Mouse (Mus musculus) cortical plate, adult 2 months (tissue): ENCODE data around the gene Fam214b. TPM values are rescaled to one million over a fixed set of nuclear protein-coding genes. Genes with fewer than 3 reads are reported as not detected.

ENCODE experiments used
- H3K27ac ChIP-seq: fragments of 200-500 bp; 2 replicates; pipeline ENCODE4 v1.5.1; 2012; ENCODE audit warnings: low read length, control low read depth, inconsistent platforms; ENCODE audit not compliant: insufficient read depth
- H3K4me1 ChIP-seq: fragments of 200-500 bp; 2 replicates; pipeline ENCODE4 v1.6.1; 2011; ENCODE audit warnings: low read length; ENCODE audit not compliant: control insufficient read depth, insufficient read depth
- H3K4me3 ChIP-seq: fragments of 200-500 bp; 2 replicates; pipeline ENCODE4 v1.5.1; 2011; ENCODE audit warnings: mild to moderate bottlenecking, low read length, control low read depth; ENCODE audit not compliant: insufficient read depth
- CTCF ChIP-seq: fragments of 200-500 bp; IDR thresholded peaks from 2 replicates; pipeline ENCODE4 v1.5.1; 2011; ENCODE audit warnings: mild to moderate bottlenecking, control low read depth, low read length; ENCODE audit not compliant: insufficient read depth; ENCODE audit errors: extremely low read depth
- POLR2A ChIP-seq: fragments of 200-500 bp; IDR thresholded peaks from 2 replicates; pipeline ENCODE4 v1.6.1; 2011; ENCODE audit warnings: mild to moderate bottlenecking, low read length, control low read depth; ENCODE audit not compliant: insufficient read depth; ENCODE audit errors: extremely low read depth
- polyA plus RNA-seq: library from polyadenylated mRNA; depleted of rRNA; stranded (reverse); fragments of >200 nt; gene quantifications from 2 replicates; pipeline ENCODE4 v1.2.3, GENCODE M21; 2012; rRNA removed

Fam214b gene
- 28.5 and 29.2 TPM in 2 replicates for polyA plus RNA-seq

GRCm38 (mm10) chr4:43045659-43046302 lies at the start of gene Fam214b:
TSS of gene Fam214b (minus strand) at chr4:43046220.
- no peak for TF ChIP-seq CTCF

GRCm38 (mm10) chr4:43091183-43091582 lies 45.2 kb upstream of the Fam214b start:
- Histone ChIP-seq H3K4me1 (no peaks in the 10 kb centered on the region), H3K27ac (no peak overlapping the region), H3K4me3 (no peak overlapping the region)
- TF ChIP-seq POLR2A, result no peak
- no peak for TF ChIP-seq CTCF

More at GRCm38 (mm10) chr4:43045659-43046302, at the start of gene Fam214b:
- H3K27ac ChIP-seq, result peak within 1 kb of the TSS; percentile 32
- H3K4me1 ChIP-seq, result peaks cover 5% of the 10 kb centered on the region; the same call in 1 of the 2 replicates
- peak within 1 kb of the TSS; percentile 62 for H3K4me3 ChIP-seq

GRCm38 (mm10) chr4:43089950-43090349 lies 43.9 kb upstream of the Fam214b start:
- no peak overlapping the region for H3K4me3 ChIP-seq
- TF ChIP-seq CTCF (no peak), POLR2A (no peak)
- H3K4me1 ChIP-seq, result no peaks in the 10 kb centered on the region
- H3K27ac ChIP-seq, result no peak overlapping the region

GRCm38 (mm10) chr4:43082458-43082857 lies 36.4 kb upstream of the Fam214b start:
- no peak overlapping the region for H3K27ac ChIP-seq
- H3K4me3 ChIP-seq, result no peak overlapping the region
- no peaks in the 10 kb centered on the region for H3K4me1 ChIP-seq
- no peak for TF ChIP-seq CTCF

- TF ChIP-seq POLR2A (no peak), CTCF (no peak)
- Histone ChIP-seq H3K4me1 (no peaks in the 10 kb centered on the region), H3K4me3 (no peak overlapping the region), H3K27ac (no peak overlapping the region)
Measured at GRCm38 (mm10) chr4:43078071-43078718, 32.2 kb upstream of the Fam214b start.

- TF ChIP-seq CTCF, result no peak
- no peak for TF ChIP-seq POLR2A
Measured at GRCm38 (mm10) chr4:43074923-43075322, 28.9 kb upstream of the Fam214b start.

GRCm38 (mm10) chr4:43065471-43065870 lies 19.5 kb upstream of the Fam214b start:
- TF ChIP-seq CTCF (no peak), POLR2A (no peak)
- Histone ChIP-seq H3K4me1 (no peaks in the 10 kb centered on the region), H3K27ac (no peak overlapping the region), H3K4me3 (no peak overlapping the region)

More at GRCm38 (mm10) chr4:43074923-43075322, 28.9 kb upstream of the Fam214b start:
- H3K27ac ChIP-seq, result no peak overlapping the region
- H3K4me1 ChIP-seq, result no peaks in the 10 kb centered on the region
- H3K4me3 ChIP-seq, result no peak overlapping the region

GRCm38 (mm10) chr4:43060286-43060685 lies 14.3 kb upstream of the Fam214b start:
- Histone ChIP-seq H3K4me3 (no peak overlapping the region), H3K27ac (no peak overlapping the region), H3K4me1 (no peaks in the 10 kb centered on the region; the same call in 1 of the 2 replicates)
- TF ChIP-seq POLR2A (no peak), CTCF (no peak)

- no peak for TF ChIP-seq CTCF
- TF ChIP-seq POLR2A, result no peak
- Histone ChIP-seq H3K27ac (no peak overlapping the region), H3K4me1 (no peaks in the 10 kb centered on the region; the same call in 1 of the 2 replicates), H3K4me3 (peak overlapping the region; percentile 43)
Measured at GRCm38 (mm10) chr4:43059697-43060096, 13.7 kb upstream of the Fam214b start.
